Mouse (Mus musculus) forebrain, embryonic 15.5 days (tissue): ENCODE measurements around the gene A630001G21Rik. TPM values are rescaled to one million over a fixed set of nuclear protein-coding genes. Genes with fewer than 3 reads are reported as not detected.

Source experiments
- ATAC-seq: fragments of 200-750 bp; cut with Nextera tagmentation; replicated peaks from 2 replicates; pipeline ENCODE4 v1.8.0; 2017; ENCODE audit warnings: mild to moderate bottlenecking, moderate TSS enrichment, moderate library complexity
- H3K27ac ChIP-seq: fragments of 300-500 bp; sonication (generic); replicated peaks from 2 replicates; pipeline ENCODE4 v1.5.1; 2015; ENCODE audit warnings: mild to moderate bottlenecking, inconsistent platforms
- H3K27me3 ChIP-seq: fragments of 300-500 bp; sonication (generic); 2 replicates; pipeline ENCODE4 v1.6.1; 2015; ENCODE audit warnings: inconsistent platforms
- H3K36me3 ChIP-seq: fragments of 300-500 bp; sonication (generic); 2 replicates; pipeline ENCODE4 v1.6.1; 2015; ENCODE audit warnings: mild to moderate bottlenecking, inconsistent platforms
- H3K4me1 ChIP-seq: fragments of 300-500 bp; sonication (generic); 2 replicates; pipeline ENCODE4 v1.6.1; 2015; ENCODE audit warnings: inconsistent platforms
- H3K4me2 ChIP-seq: fragments of 300-500 bp; sonication (generic); replicated peaks from 2 replicates; pipeline ENCODE4 v1.6.1; 2015; ENCODE audit warnings: mild to moderate bottlenecking, inconsistent platforms
- H3K4me3 ChIP-seq: fragments of 300-500 bp; sonication (generic); 2 replicates; pipeline ENCODE4 v1.5.1; 2015; ENCODE audit warnings: mild to moderate bottlenecking, inconsistent platforms
- H3K9ac ChIP-seq: fragments of 300-500 bp; sonication (generic); replicated peaks from 2 replicates; pipeline ENCODE4 v1.6.1; 2015; ENCODE audit warnings: mild to moderate bottlenecking, inconsistent platforms
- H3K9me3 ChIP-seq: fragments of 300-500 bp; sonication (generic); 2 replicates; pipeline ENCODE4 v1.6.1; 2016; ENCODE audit warnings: inconsistent platforms
- WGBS: fragments of 180-500 bp; shearing (Covaris S2); methylation state at CpG from one replicate; pipeline ENCODE4 v1.1.7; 2015; ENCODE audit warnings: mixed read lengths; 5-methylcytosine and 5-hydroxymethylcytosine counted together
- polyA plus RNA-seq: library from polyadenylated mRNA; unstranded; fragments of >200 nt; fragmentation: Nextera tagmentation; extraction: Ambion mirVana; gene quantifications from 2 replicates; pipeline ENCODE4 v1.2.1, GENCODE M21; 2015

A630001G21Rik gene
- polyA plus RNA-seq, 1 experiment from 2014 or later = 0.29 TPM

- 11% methylated on average over 2 of the region's 2 CpGs for WGBS
- Histone ChIP-seq H3K9ac (no peak overlapping the region), H3K4me2 (no peak overlapping the region), H3K9me3 (no peaks in the 10 kb centered on the region), H3K27me3 (no peaks in the 10 kb centered on the region), H3K4me1 (no peaks in the 10 kb centered on the region), H3K27ac (no peak overlapping the region), H3K36me3 (no peaks in the 10 kb centered on the region), H3K4me3 (no peak overlapping the region)
- no peak for ATAC-seq
These were observed 35.4 kb downstream of the A630001G21Rik start for GRCm38 (mm10) chr1:85742916-85743505.

- Histone ChIP-seq H3K27me3 (no peaks in the 10 kb centered on the region), H3K4me1 (no peaks in the 10 kb centered on the region), H3K36me3 (no peaks in the 10 kb centered on the region), H3K9me3 (no peaks in the 10 kb centered on the region), H3K4me2 (no peak overlapping the region), H3K9ac (no peak overlapping the region), H3K27ac (no peak overlapping the region), H3K4me3 (no peak overlapping the region)
- no peak for ATAC-seq
- 57% methylated on average over 5 of the region's 5 CpGs for WGBS
These were observed 36.1 kb downstream of the A630001G21Rik start for GRCm38 (mm10) chr1:85742333-85742732.

DNA sequence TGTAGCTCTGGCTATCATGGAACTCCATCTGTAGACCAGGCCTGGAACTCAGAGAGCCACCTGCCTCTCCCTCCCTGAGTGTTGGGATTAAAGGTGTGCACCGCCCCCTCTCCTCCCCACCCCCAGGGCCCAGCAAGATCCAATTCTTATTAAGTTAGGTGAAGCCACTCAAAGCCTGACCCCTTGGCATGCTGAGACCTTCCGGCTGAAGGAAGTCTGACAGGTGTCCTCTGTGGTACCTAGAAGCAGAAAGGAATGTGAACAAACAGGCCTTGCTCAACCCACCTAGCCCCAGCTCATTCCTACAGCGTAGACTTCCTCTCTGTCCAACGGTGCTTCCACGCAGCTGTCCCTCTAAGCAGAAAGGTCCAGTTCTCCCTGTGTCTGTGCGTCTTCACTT lies 37.5 kb downstream of the A630001G21Rik start:
- H3K9ac ChIP-seq = no peak overlapping the region
- 87% methylated on average over 6 of the region's 6 CpGs for WGBS
- H3K27ac ChIP-seq = no peak overlapping the region
- H3K4me1 ChIP-seq = no peaks in the 10 kb centered on the region
- ATAC-seq = no peak
- H3K9me3 ChIP-seq = no peaks in the 10 kb centered on the region
- no peaks in the 10 kb centered on the region for H3K36me3 ChIP-seq
- H3K4me3 ChIP-seq = no peak overlapping the region
- H3K4me2 ChIP-seq = no peak overlapping the region
- no peaks in the 10 kb centered on the region for H3K27me3 ChIP-seq

DNA sequence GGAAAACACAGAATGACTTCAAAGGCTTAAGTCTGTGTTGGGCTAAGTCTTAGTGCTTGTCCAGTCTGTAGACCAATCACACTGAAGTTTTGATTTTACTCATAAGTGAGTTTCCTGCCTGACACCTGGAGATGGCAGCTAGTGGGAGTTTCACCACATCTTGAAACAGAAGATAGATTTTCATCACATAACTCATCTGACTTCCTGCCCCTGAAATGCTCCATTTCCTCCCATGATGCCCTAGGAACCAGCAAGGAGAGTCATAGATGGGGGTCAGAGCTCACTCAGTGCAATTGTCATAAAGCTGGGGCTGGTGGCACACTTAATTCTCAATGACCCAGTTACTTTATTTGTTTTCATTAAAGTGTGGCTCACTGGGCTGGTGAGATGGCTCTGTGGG lies 38.6 kb downstream of the A630001G21Rik start:
- no peaks in the 10 kb centered on the region for H3K27me3 ChIP-seq
- H3K4me2 ChIP-seq = no peak overlapping the region
- H3K9me3 ChIP-seq = no peaks in the 10 kb centered on the region
- H3K4me3 ChIP-seq = no peak overlapping the region
- H3K9ac ChIP-seq = no peak overlapping the region
- H3K27ac ChIP-seq = no peak overlapping the region
- no peak for ATAC-seq
- no peaks in the 10 kb centered on the region for H3K36me3 ChIP-seq
- H3K4me1 ChIP-seq = no peaks in the 10 kb centered on the region

DNA sequence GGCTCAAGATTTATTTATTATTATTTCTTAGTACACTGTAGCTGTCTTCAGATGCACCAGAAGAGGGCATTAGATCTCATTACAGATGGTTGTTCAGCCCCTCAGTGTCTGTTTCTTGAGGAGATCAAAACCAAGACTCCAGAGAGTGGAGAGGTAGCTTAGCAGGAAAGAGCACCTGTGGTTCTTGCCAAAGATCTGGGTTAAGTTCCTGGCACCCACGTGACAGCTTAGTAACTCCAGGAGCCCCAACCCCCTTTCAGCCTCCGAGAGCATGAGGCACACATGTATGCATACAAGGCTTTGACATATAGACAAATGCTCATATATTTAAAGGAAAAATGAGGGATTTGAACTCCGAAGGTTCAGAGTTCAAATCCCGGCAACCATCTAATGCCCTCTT lies 39.4 kb downstream of the A630001G21Rik start:
- Histone ChIP-seq H3K4me2 (no peak overlapping the region), H3K36me3 (no peaks in the 10 kb centered on the region), H3K27ac (no peak overlapping the region), H3K4me3 (no peak overlapping the region), H3K9ac (no peak overlapping the region), H3K9me3 (no peaks in the 10 kb centered on the region), H3K4me1 (no peaks in the 10 kb centered on the region), H3K27me3 (no peaks in the 10 kb centered on the region)
- 92% methylated on average over 4 of the region's 4 CpGs for WGBS
- ATAC-seq = no peak

DNA sequence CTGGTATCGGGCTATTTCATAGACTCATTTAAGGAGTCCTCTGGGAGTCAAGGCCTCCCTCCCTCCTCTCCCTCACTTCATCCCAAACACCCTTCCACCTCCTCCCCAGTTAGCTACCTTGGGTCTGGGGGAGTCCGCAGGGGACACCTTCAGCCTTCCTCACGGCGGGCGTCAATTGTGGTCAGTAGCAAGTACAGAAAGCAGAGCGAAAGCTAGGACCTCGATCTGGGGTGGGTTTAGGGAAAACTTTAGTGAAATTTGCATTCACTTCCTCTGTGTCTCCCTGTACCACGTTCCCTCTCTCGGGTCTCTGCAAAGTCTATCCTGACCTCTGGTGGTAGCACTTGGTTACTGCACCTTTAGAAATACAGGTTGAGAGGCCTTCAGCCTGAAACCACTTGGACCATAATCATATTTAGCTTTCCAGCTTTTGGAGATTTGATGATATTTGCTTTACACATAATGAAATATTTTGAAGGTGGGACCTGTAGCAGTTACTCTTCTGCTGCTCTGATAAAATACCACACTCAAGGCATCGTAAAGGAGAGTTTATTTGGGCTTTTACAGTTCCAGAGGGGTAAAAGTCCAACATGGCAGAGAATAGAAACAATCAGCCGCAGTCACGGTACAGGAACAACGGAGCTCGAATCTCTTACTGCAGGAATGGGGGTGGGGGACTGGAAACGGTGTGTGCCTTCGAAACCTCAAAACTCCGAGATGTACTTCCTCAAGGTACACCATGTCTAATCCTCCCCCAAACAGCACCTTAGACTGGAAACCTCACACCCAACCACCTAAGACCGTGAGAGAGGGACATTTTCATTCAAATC lies 41.9 kb downstream of the A630001G21Rik start:
- 0 out of 2 replicates have a peak overlapping the region, but pooled peaks have one; percentile 27 for H3K4me2 ChIP-seq
- 0 out of 2 replicates have a peak overlapping the region, but pooled peaks have one; percentile 5 for H3K4me3 ChIP-seq
- H3K27me3 ChIP-seq = no peaks in the 10 kb centered on the region
- H3K9ac ChIP-seq = no peak overlapping the region
- H3K36me3 ChIP-seq = no peaks in the 10 kb centered on the region
- H3K9me3 ChIP-seq = no peaks in the 10 kb centered on the region
- no peaks in the 10 kb centered on the region for H3K4me1 ChIP-seq
- H3K27ac ChIP-seq = no peak overlapping the region
- ATAC-seq = peak; percentile 48; the same call in 1 of the 2 replicates
- WGBS = 44% methylated on average over 18 of the region's 18 CpGs

DNA sequence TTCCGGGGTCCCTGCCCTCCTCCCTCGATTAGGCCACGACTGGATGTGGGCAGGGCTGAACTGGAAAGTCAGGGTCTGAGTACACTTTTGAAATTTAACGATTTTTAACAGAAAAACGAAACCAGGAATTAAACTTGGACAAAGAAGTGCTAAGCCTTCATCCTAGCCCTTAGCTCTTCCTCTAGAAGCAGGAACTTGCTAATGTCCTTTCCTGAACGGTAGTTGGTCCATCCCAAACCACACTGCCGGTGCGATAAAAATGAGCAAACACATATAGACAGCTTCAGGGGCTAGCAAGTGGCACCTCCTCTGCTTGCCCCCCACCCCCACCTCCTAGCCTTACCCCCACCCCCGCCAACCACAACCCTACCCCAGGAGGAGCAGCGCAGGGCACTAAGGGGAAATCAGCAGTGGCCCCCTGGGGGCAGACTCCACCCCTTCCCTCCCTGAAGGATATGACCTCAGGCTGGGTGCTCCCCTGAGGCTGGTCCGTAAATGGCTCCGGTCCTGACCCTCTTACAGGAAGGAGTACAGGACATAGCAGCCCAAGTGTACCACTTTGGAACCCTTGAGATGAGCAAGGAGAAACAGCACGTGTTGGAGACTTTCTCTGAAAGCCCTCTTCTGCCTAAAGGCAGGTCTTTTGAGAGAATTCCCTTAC lies 42.9 kb downstream of the A630001G21Rik start:
- Histone ChIP-seq H3K36me3 (no peaks in the 10 kb centered on the region), H3K4me2 (no peak overlapping the region), H3K4me3 (no peak overlapping the region), H3K27me3 (no peaks in the 10 kb centered on the region), H3K4me1 (no peaks in the 10 kb centered on the region), H3K9me3 (no peaks in the 10 kb centered on the region), H3K27ac (no peak overlapping the region), H3K9ac (no peak overlapping the region)
- WGBS = 77% methylated on average over 13 of the region's 13 CpGs
- ATAC-seq = no peak

- Histone ChIP-seq H3K9me3 (no peaks in the 10 kb centered on the region), H3K4me2 (no peak overlapping the region), H3K27me3 (no peaks in the 10 kb centered on the region), H3K4me1 (no peaks in the 10 kb centered on the region), H3K4me3 (no peak overlapping the region), H3K36me3 (no peaks in the 10 kb centered on the region), H3K27ac (no peak overlapping the region), H3K9ac (no peak overlapping the region)
- no peak for ATAC-seq
- WGBS = 82% methylated on average over 1 of the region's 1 CpGs
These were observed 43.9 kb downstream of the A630001G21Rik start for GRCm38 (mm10) chr1:85734511-85734910.

GRCm38 (mm10) chr1:85732581-85732980 lies 45.9 kb downstream of the A630001G21Rik start:
- no peaks in the 10 kb centered on the region for H3K9me3 ChIP-seq
- H3K4me3 ChIP-seq = no peak overlapping the region
- H3K4me1 ChIP-seq = no peaks in the 10 kb centered on the region
- no peak overlapping the region for H3K27ac ChIP-seq
- H3K9ac ChIP-seq = no peak overlapping the region
- WGBS = 85% methylated on average over 3 of the region's 3 CpGs
- H3K27me3 ChIP-seq = no peaks in the 10 kb centered on the region
- no peaks in the 10 kb centered on the region for H3K36me3 ChIP-seq
- no peak for ATAC-seq
- no peak overlapping the region for H3K4me2 ChIP-seq

DNA sequence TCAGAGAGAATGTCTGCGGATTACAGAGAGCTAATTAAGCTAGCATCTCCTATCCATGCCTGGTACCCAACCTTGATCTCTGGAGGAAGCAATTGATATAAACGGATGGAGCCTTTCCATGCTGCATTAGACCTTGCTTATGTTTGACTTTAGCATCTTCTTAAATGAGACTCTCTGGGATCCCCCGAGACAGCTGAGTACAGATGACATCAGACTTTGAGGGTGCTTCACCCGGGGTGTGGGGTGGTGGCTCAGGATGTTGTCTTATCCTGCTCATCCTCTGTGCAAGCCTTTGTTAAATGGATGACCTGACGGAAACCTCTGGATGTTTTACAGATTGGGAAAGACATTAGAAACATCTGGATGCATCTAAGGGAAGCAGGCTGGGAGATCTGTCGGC lies 48.0 kb downstream of the A630001G21Rik start:
- no peak overlapping the region for H3K4me3 ChIP-seq
- H3K9ac ChIP-seq = no peak overlapping the region
- H3K9me3 ChIP-seq = no peaks in the 10 kb centered on the region
- no peak overlapping the region for H3K4me2 ChIP-seq
- no peak overlapping the region for H3K27ac ChIP-seq
- no peaks in the 10 kb centered on the region for H3K27me3 ChIP-seq
- H3K4me1 ChIP-seq = no peaks in the 10 kb centered on the region
- no peak for ATAC-seq
- H3K36me3 ChIP-seq = no peaks in the 10 kb centered on the region
- WGBS = 87% methylated on average over 6 of the region's 6 CpGs

GRCm38 (mm10) chr1:85720220-85720893 lies 58.1 kb downstream of the A630001G21Rik start:
- peak; percentile 61 for ATAC-seq
- Histone ChIP-seq H3K4me3 (no peak overlapping the region), H3K27ac (no peak overlapping the region), H3K4me2 (no peak overlapping the region), H3K4me1 (no peaks in the 10 kb centered on the region), H3K36me3 (no peaks in the 10 kb centered on the region), H3K27me3 (no peaks in the 10 kb centered on the region), H3K9ac (no peak overlapping the region), H3K9me3 (no peaks in the 10 kb centered on the region)
- WGBS = 66% methylated on average over 10 of the region's 10 CpGs

DNA sequence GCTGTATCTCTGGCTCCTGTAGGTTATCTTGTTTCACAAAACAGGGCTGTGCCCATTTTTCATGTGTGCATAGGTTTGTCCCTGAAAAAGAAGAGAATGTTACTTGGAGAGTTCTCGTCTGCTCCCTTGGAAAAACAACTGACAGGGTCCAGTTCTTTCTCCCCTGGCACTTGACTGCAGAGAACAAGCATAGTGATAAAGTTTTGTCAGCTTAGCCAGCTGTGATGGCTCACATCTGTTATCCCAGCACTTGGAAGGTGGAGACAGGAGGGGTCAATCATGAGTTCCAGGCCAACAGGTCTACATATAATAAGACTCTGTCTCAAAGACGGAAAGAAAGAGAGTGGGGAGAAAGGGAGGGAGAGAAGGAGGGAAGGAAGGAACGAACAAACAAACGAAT lies 59.4 kb downstream of the A630001G21Rik start:
- H3K4me2 ChIP-seq = no peak overlapping the region
- H3K27ac ChIP-seq = no peak overlapping the region
- H3K4me3 ChIP-seq = no peak overlapping the region
- H3K4me1 ChIP-seq = no peaks in the 10 kb centered on the region
- H3K36me3 ChIP-seq = no peaks in the 10 kb centered on the region
- no peak overlapping the region for H3K9ac ChIP-seq
- 89% methylated on average over 4 of the region's 4 CpGs for WGBS
- ATAC-seq = no peak
- H3K9me3 ChIP-seq = no peaks in the 10 kb centered on the region
- no peaks in the 10 kb centered on the region for H3K27me3 ChIP-seq
